Mouse (Mus musculus): ENCODE results near the gene Gm13693. TPM values are rescaled to one million over a fixed set of nuclear protein-coding genes. Genes with fewer than 3 reads are reported as not detected.

Gm13693 gene
- polyA plus RNA-seq, 1 experiment from 2014 or later: not detected

Other genes with a start within 250 kb of the Gm13693 start
- 59.7 and 76.1 TPM in 2 replicates for gene Itgav, start 237.1 kb upstream of the Gm13693 start, polyA plus RNA-seq (2014; fragmentation: Nextera tagmentation; extraction: Ambion mirVana)
- 26.6 and 30.9 TPM in 2 replicates for gene Fam171b, start 148.9 kb upstream of the Gm13693 start, polyA plus RNA-seq (2014; fragmentation: Nextera tagmentation; extraction: Ambion mirVana)
- not detected in 2 replicates for gene Zswim2, start 20.3 kb upstream of the Gm13693 start, polyA plus RNA-seq (2014; fragmentation: Nextera tagmentation; extraction: Ambion mirVana)
- not detected in 2 replicates for gene Gm13698, start 5.8 kb upstream of the Gm13693 start, polyA plus RNA-seq (2014; fragmentation: Nextera tagmentation; extraction: Ambion mirVana)
- gene Gm13695, start 5.8 kb downstream of the Gm13693 start, polyA plus RNA-seq (2014; fragmentation: Nextera tagmentation; extraction: Ambion mirVana): not detected in 2 replicates
- gene Gm13696, start 11.6 kb downstream of the Gm13693 start, polyA plus RNA-seq (2014; fragmentation: Nextera tagmentation; extraction: Ambion mirVana): not detected in 2 replicates
- gene Gm13694, start 17.4 kb downstream of the Gm13693 start, polyA plus RNA-seq (2014; fragmentation: Nextera tagmentation; extraction: Ambion mirVana): not detected in 2 replicates
- not detected in 2 replicates for gene Gm13697, start 23.2 kb downstream of the Gm13693 start, polyA plus RNA-seq (2014; fragmentation: Nextera tagmentation; extraction: Ambion mirVana)
- gene Gm13691, start 29.1 kb downstream of the Gm13693 start, polyA plus RNA-seq (2014; fragmentation: Nextera tagmentation; extraction: Ambion mirVana): not detected in 2 replicates

All from embryonic facial prominence, embryonic 11.5 days (tissue).